Mouse (Mus musculus): Measurements from ENCODE around the gene Asxl2.

DNA sequence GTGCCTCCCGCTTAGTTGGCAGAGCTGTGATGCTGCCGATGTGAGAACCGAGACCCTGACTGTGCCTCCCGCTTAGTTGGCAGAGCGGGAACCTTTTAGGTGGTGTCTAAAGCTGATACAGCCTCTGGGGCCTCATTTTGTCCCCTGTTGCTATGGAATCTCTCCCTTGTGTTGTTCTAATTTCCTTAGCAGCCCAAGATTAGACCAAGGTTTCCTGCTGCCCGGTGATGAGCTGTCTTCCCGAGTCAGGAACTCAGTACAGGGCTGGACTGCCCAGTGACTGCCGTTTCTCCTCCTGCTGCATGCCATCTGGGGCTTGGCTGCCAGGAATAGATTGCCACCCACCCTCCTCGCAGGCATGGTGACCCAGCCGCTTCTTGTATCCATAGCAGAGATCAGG lies 40.7 kb upstream of the Asxl2 start:
- TF ChIP-seq MAFK (IDR thresholded peaks at IDR 0.05; ENCODE audit: insufficient read depth, low read depth, low read length): no peak
- TF ChIP-seq ZNF384 (IDR thresholded peaks at IDR 0.05; ENCODE audit: low read depth, low read length): no peak
